Mouse (Mus musculus) MEL (cell line): Measurements from ENCODE around the gene Olfr1511. TPM values are rescaled to one million over a fixed set of nuclear protein-coding genes. Genes with fewer than 3 reads are reported as not detected.

Source experiments
- DNase-seq: peaks from one replicate; pipeline ENCODE4 v3.0.0; 2011; ENCODE audit warnings: low read depth, low spot score
- H3K27ac ChIP-seq: 2 replicates; pipeline ENCODE4 v1.5.1; 2012; ENCODE audit warnings: low read depth, mild to moderate bottlenecking, control low read depth, low read length, moderate library complexity; ENCODE audit not compliant: control insufficient read depth
- H3K27me3 ChIP-seq, 2 experiments: fragments of 150-350 bp in 1 of 2; sonication (generic) in 1 of 2; 2 replicates each; pipeline ENCODE4 v1.6.1; 2012; ENCODE audit warnings: low read length in 2 of 2, mild to moderate bottlenecking in 2 of 2, improper control_type of control experiment in 1 of 2, moderate library complexity in 1 of 2; ENCODE audit not compliant: insufficient read depth in 2 of 2, control insufficient read depth in 1 of 2
- H3K36me3 ChIP-seq, 2 experiments: 2 replicates each; pipeline ENCODE4 v1.6.1; 2012 to 2014; ENCODE audit warnings: low read length in 2 of 2, improper control_type of control experiment in 1 of 2, inconsistent platforms in 1 of 2, mild to moderate bottlenecking in 1 of 2; ENCODE audit not compliant: insufficient read depth in 2 of 2, control insufficient read depth in 1 of 2
- H3K4me1 ChIP-seq, 2 experiments: fragments of 150-350 bp in 1 of 2; sonication (generic) in 1 of 2; 2 replicates each; pipeline ENCODE4 v1.6.1; 2012; ENCODE audit warnings: low read length in 2 of 2, improper control_type of control experiment in 1 of 2, mild to moderate bottlenecking in 1 of 2; ENCODE audit not compliant: insufficient read depth in 2 of 2, control insufficient read depth in 1 of 2
- H3K4me3 ChIP-seq, 2 experiments: fragments of 150-350 bp in 1 of 2; sonication (generic) in 1 of 2; 2 replicates each; pipeline ENCODE4 v1.5.1; 2012; ENCODE audit warnings: low read depth in 2 of 2, low read length in 2 of 2, mild to moderate bottlenecking in 2 of 2, moderate library complexity in 2 of 2, control low read depth in 1 of 2, improper control_type of control experiment in 1 of 2; ENCODE audit not compliant: control insufficient read depth in 1 of 2, insufficient read depth in 1 of 2
- H3K79me2 ChIP-seq: 2 replicates; pipeline ENCODE4 v1.6.1; 2012; ENCODE audit warnings: mild to moderate bottlenecking, low read length, moderate library complexity; ENCODE audit not compliant: control insufficient read depth, poor library complexity, insufficient read depth
- H3K9ac ChIP-seq: 2 replicates; pipeline ENCODE4 v1.6.1; 2012; ENCODE audit warnings: low read depth, mild to moderate bottlenecking, control low read depth, low read length, moderate library complexity; ENCODE audit not compliant: control insufficient read depth, poor library complexity, severe bottlenecking
- H3K9me3 ChIP-seq: fragments of 150-350 bp; sonication (generic); replicated peaks from 2 replicates; pipeline ENCODE4 v1.6.1; 2012; ENCODE audit warnings: mild to moderate bottlenecking, low read length, improper control_type of control experiment, moderate library complexity; ENCODE audit not compliant: insufficient read depth
- CHD1 ChIP-seq: IDR thresholded peaks from 2 replicates; pipeline ENCODE4 v1.6.1; 2012; ENCODE audit warnings: low read depth, mild to moderate bottlenecking, inconsistent platforms, low read length, improper control_type of control experiment
- CHD2 ChIP-seq: IDR thresholded peaks from 2 replicates; pipeline ENCODE4 v1.6.1; 2011; ENCODE audit warnings: low read length, improper control_type of control experiment
- CTCF ChIP-seq, 3 experiments: IDR thresholded peaks in 2 of 3; conservative IDR thresholded peaks in 1 of 3; 2 replicates each; pipeline ENCODE4 v1.5.1; 2011 to 2012; ENCODE audit warnings: low read length in 3 of 3, low read depth in 2 of 3, mild to moderate bottlenecking in 2 of 3, improper control_type of control experiment in 1 of 3, inconsistent platforms in 1 of 3, mixed read lengths in 1 of 3, moderate library complexity in 1 of 3; ENCODE audit not compliant: control insufficient read depth in 1 of 3, insufficient read depth in 1 of 3, poor library complexity in 1 of 3, severe bottlenecking in 1 of 3
- E2F4 ChIP-seq: IDR thresholded peaks from 2 replicates; pipeline ENCODE4 v1.6.1; 2011; ENCODE audit warnings: low read depth, low read length, improper control_type of control experiment, borderline replicate concordance
- EP300 ChIP-seq, 2 experiments: IDR thresholded peaks; 2 replicates each; pipeline ENCODE4 v1.6.1; 2011; ENCODE audit warnings: improper control_type of control experiment in 2 of 2, low read length in 2 of 2, low read depth in 1 of 2, mild to moderate bottlenecking in 1 of 2
- HCFC1 ChIP-seq: IDR thresholded peaks from 2 replicates; pipeline ENCODE4 v1.6.1; 2012; ENCODE audit warnings: low read depth, mild to moderate bottlenecking, inconsistent platforms, low read length, improper control_type of control experiment, moderate library complexity
- KAT2A ChIP-seq: conservative IDR thresholded peaks from 2 replicates; pipeline ENCODE4 v1.6.1; 2012; ENCODE audit warnings: low read depth, low read length, improper control_type of control experiment, inconsistent platforms
- MAFK ChIP-seq: IDR thresholded peaks from 2 replicates; pipeline ENCODE4 v1.6.1; 2011; ENCODE audit warnings: low read depth, mild to moderate bottlenecking, low read length, improper control_type of control experiment, borderline replicate concordance
- MAX ChIP-seq: IDR thresholded peaks from 2 replicates; pipeline ENCODE4 v1.6.1; 2011; ENCODE audit warnings: low read length, improper control_type of control experiment
- MAZ ChIP-seq: IDR thresholded peaks from 2 replicates; pipeline ENCODE4 v1.6.1; 2012; ENCODE audit warnings: low read depth, mild to moderate bottlenecking, inconsistent platforms, low read length, improper control_type of control experiment
- MEF2A ChIP-seq: IDR thresholded peaks from 2 replicates; pipeline ENCODE4 v1.6.1; 2014; ENCODE audit warnings: low read depth, mild to moderate bottlenecking, inconsistent platforms, low read length, improper control_type of control experiment; ENCODE audit not compliant: poor library complexity, insufficient replicate concordance, severe bottlenecking; ENCODE audit errors: extremely low read depth
- MYB ChIP-seq: IDR thresholded peaks from 2 replicates; pipeline ENCODE4 v1.6.1; 2011; ENCODE audit warnings: mild to moderate bottlenecking, low read depth, low read length, improper control_type of control experiment
- MYC ChIP-seq: IDR thresholded peaks from 2 replicates; pipeline ENCODE4 v1.6.1; 2011; ENCODE audit warnings: low read depth, mild to moderate bottlenecking, low read length, improper control_type of control experiment, moderate library complexity
- NRF1 ChIP-seq: IDR thresholded peaks from 2 replicates; pipeline ENCODE4 v1.6.1; 2014; ENCODE audit warnings: low read depth, mild to moderate bottlenecking, inconsistent platforms, low read length, improper control_type of control experiment, moderate library complexity; ENCODE audit not compliant: poor library complexity, insufficient read depth, severe bottlenecking
- POLR2A ChIP-seq, 2 experiments: IDR thresholded peaks; 2 replicates each; pipeline ENCODE4 v1.6.1; 2011 to 2012; ENCODE audit warnings: low read length in 2 of 2, mild to moderate bottlenecking in 2 of 2, control low read depth in 1 of 2, improper control_type of control experiment in 1 of 2, low read depth in 1 of 2, moderate library complexity in 1 of 2; ENCODE audit not compliant: control insufficient read depth in 1 of 2, insufficient read depth in 1 of 2, poor library complexity in 1 of 2
- RAD21 ChIP-seq: IDR thresholded peaks from 2 replicates; pipeline ENCODE4 v1.6.1; 2011; ENCODE audit warnings: mild to moderate bottlenecking, low read depth, low read length, improper control_type of control experiment
- RCOR1 ChIP-seq: IDR thresholded peaks from 2 replicates; pipeline ENCODE4 v1.6.1; 2012; ENCODE audit warnings: low read depth, mild to moderate bottlenecking, inconsistent platforms, low read length, improper control_type of control experiment
- SIN3A ChIP-seq: IDR thresholded peaks from 2 replicates; pipeline ENCODE4 v1.6.1; 2012; ENCODE audit warnings: low read length, improper control_type of control experiment, inconsistent platforms
- SMC3 ChIP-seq: IDR thresholded peaks from 2 replicates; pipeline ENCODE4 v1.6.1; 2011; ENCODE audit warnings: low read depth, low read length, improper control_type of control experiment
- TAL1 ChIP-seq: IDR thresholded peaks from 2 replicates; pipeline ENCODE4 v1.6.1; 2012; ENCODE audit warnings: mild to moderate bottlenecking, inconsistent platforms, low read length, moderate library complexity, mixed read lengths
- UBTF ChIP-seq: IDR thresholded peaks from 2 replicates; pipeline ENCODE4 v1.6.1; 2012; ENCODE audit warnings: low read depth, mild to moderate bottlenecking, inconsistent platforms, low read length, improper control_type of control experiment, moderate library complexity, borderline replicate concordance; ENCODE audit not compliant: insufficient read depth
- USF1 ChIP-seq: IDR thresholded peaks from 2 replicates; pipeline ENCODE4 v1.6.1; 2014; ENCODE audit warnings: low read depth, mild to moderate bottlenecking, inconsistent platforms, low read length, improper control_type of control experiment, moderate library complexity
- ZC3H11A ChIP-seq: IDR thresholded peaks from 2 replicates; pipeline ENCODE4 v1.6.1; 2012; ENCODE audit warnings: low read depth, mild to moderate bottlenecking, inconsistent platforms, low read length, improper control_type of control experiment
- ZMIZ1 ChIP-seq: IDR thresholded peaks from 2 replicates; pipeline ENCODE4 v1.6.1; 2012; ENCODE audit warnings: low read depth, mild to moderate bottlenecking, inconsistent platforms, low read length, improper control_type of control experiment, moderate library complexity
- polyA plus RNA-seq, 2 experiments: library from polyadenylated mRNA; stranded (reverse) in 1 of 2; unstranded in 1 of 2; fragments of >175 nt in 1 of 2; fragments of >200 nt in 1 of 2; gene quantifications; 2 replicates each; pipeline versions ENCODE4 v1.2.1 to v1.2.4; 2012; ENCODE audit warnings: low replicate concordance in 2 of 2, low read depth in 1 of 2; ENCODE audit not compliant: insufficient read length in 2 of 2, insufficient read depth in 1 of 2, missing spikeins in 1 of 2
- total RNA-seq: library from RNA; depleted of rRNA; stranded (reverse); fragments of 300-350 nt; gene quantifications from 2 replicates; pipeline ENCODE4 v1.2.3, GENCODE M21; 2012; rRNA removed

The Olfr1511 gene
- not detected in 2 replicates for total RNA-seq
- polyA plus RNA-seq, result not detected

- TF ChIP-seq MAX (no peak), RCOR1 (no peak), CTCF (IDR thresholded peaks at IDR 0.05 in 2 of 3, conservative IDR thresholded peaks at IDR 0.05 in 1 of 3; ENCODE audit: control insufficient read depth in 1 of 3, insufficient read depth in 1 of 3, low read depth in 2 of 3, low read length in 3 of 3, poor library complexity in 1 of 3, severe bottlenecking in 1 of 3) (no peak), KAT2A (no peak), MYC (no peak), POLR2A (IDR thresholded peaks at IDR 0.05; ENCODE audit: control insufficient read depth in 1 of 2, insufficient read depth in 1 of 2, low read depth in 1 of 2, low read length in 2 of 2, poor library complexity in 1 of 2) (no peak), E2F4 (no peak), MEF2A (no peak), UBTF (no peak), HCFC1 (no peak), ZMIZ1 (no peak), NRF1 (no peak)
- TF ChIP-seq, all 39 proteins: peak for 0
- no peak within 1 kb of the TSS for H3K4me3 ChIP-seq
- H3K9ac ChIP-seq, result no peak within 1 kb of the TSS
- no peak for DNase-seq
- no peak within 1 kb of the TSS for H3K27ac ChIP-seq
- H3K9me3 ChIP-seq, result no peaks in the 10 kb centered on the region
- H3K36me3 ChIP-seq, result no peaks in the 10 kb centered on the region
- no peaks in the 10 kb centered on the region; a peak in 1 of 4 replicates for H3K27me3 ChIP-seq
- H3K4me1 ChIP-seq, result no peaks in the 10 kb centered on the region
- H3K79me2 ChIP-seq, result no peaks in the 10 kb centered on the region
Observed at GRCm38 (mm10) chr14:52397279-52397678, at the start of gene Olfr1511. Gene Olfr1511 (minus strand): TSS chr14:52397379.

- Histone ChIP-seq H3K9me3 (no peaks in the 10 kb centered on the region), H3K27ac (no peak within 1 kb of the TSS), H3K4me1 (no peaks in the 10 kb centered on the region), H3K9ac (no peak within 1 kb of the TSS), H3K36me3 (no peaks in the 10 kb centered on the region; a peak in 1 of 4 replicates), H3K79me2 (no peaks in the 10 kb centered on the region), H3K4me3 (no peak within 1 kb of the TSS), H3K27me3 (no peaks in the 10 kb centered on the region; a peak in 2 of 4 replicates)
- TF ChIP-seq MAX (no peak), SMC3 (no peak), CHD2 (no peak), ZMIZ1 (no peak), MAZ (no peak), NRF1 (no peak), MAFK (no peak), POLR2A (IDR thresholded peaks at IDR 0.05; ENCODE audit: control insufficient read depth in 1 of 2, insufficient read depth in 1 of 2, low read depth in 1 of 2, low read length in 2 of 2, poor library complexity in 1 of 2) (no peak), EP300 (IDR thresholded peaks at IDR 0.05; ENCODE audit: low read depth in 1 of 2, low read length in 2 of 2) (no peak), SIN3A (no peak), TAL1 (no peak), RCOR1 (no peak), USF1 (no peak), RAD21 (no peak), MEF2A (no peak), MYB (no peak), CHD1 (no peak), ZC3H11A (no peak)
- DNase-seq, result no peak
Observed at GRCm38 (mm10) chr14:52442690-52443089, 45.5 kb upstream of the Olfr1511 start, which contains the start of gene Olfr1509. Gene Olfr1509 (plus strand): TSS chr14:52442990.
